Mouse (Mus musculus) neural tube, embryonic 14.5 days (tissue): Measurements from ENCODE around the gene Mzf1. TPM values are rescaled to one million over a fixed set of nuclear protein-coding genes. Genes with fewer than 3 reads are reported as not detected.
A peak's percentile ranks its signal among the peaks of the same experiment; 100 is the strongest.
"Not testable (repeated sequence)": the region's sequence is repeated elsewhere in the genome, so short reads cannot be mapped to it uniquely, and the experiment has no call there.

Source experiments
- ATAC-seq: fragments of 200-750 bp; cut with Nextera tagmentation; 2 replicates; pipeline ENCODE4 v1.8.0; 2017; ENCODE audit warnings: low read depth, mild to moderate bottlenecking, moderate TSS enrichment, moderate library complexity
- H3K27ac ChIP-seq: fragments of 300-500 bp; sonication (generic); 2 replicates; pipeline ENCODE4 v1.5.1; 2014; ENCODE audit warnings: low read depth, mild to moderate bottlenecking, control low read depth, low read length, moderate library complexity, mixed read lengths
- H3K27me3 ChIP-seq: fragments of 300-500 bp; sonication (generic); 2 replicates; pipeline ENCODE4 v1.6.1; 2014; ENCODE audit warnings: low read length; ENCODE audit not compliant: control insufficient read depth, insufficient read depth
- H3K36me3 ChIP-seq: fragments of 300-500 bp; sonication (generic); 2 replicates; pipeline ENCODE4 v1.6.1; 2014; ENCODE audit warnings: low read length, mixed read lengths; ENCODE audit not compliant: control insufficient read depth, insufficient read depth
- H3K4me1 ChIP-seq: fragments of 300-500 bp; sonication (generic); 2 replicates; pipeline ENCODE4 v1.6.1; 2014; ENCODE audit warnings: low read length; ENCODE audit not compliant: control insufficient read depth, insufficient read depth
- H3K4me2 ChIP-seq: fragments of 300-500 bp; sonication (generic); 2 replicates; pipeline ENCODE4 v1.6.1; 2014; ENCODE audit warnings: mild to moderate bottlenecking, low read depth, low read length, control low read depth
- H3K4me3 ChIP-seq: fragments of 300-500 bp; sonication (generic); 2 replicates; pipeline ENCODE4 v1.5.1; 2014; ENCODE audit warnings: low read depth, low read length, control low read depth, mixed read lengths
- H3K9ac ChIP-seq: fragments of 300-500 bp; sonication (generic); replicated peaks from 2 replicates; pipeline ENCODE4 v1.6.1; 2014; ENCODE audit warnings: low read depth, mild to moderate bottlenecking, control low read depth, low read length, mixed read lengths
- H3K9me3 ChIP-seq: fragments of 300-500 bp; sonication (generic); 2 replicates; pipeline ENCODE4 v1.6.1; 2016; ENCODE audit warnings: low read length; ENCODE audit not compliant: control insufficient read depth
- WGBS: fragments of 180-500 bp; shearing (Covaris S2); extraction: QIAGEN DNeasy Blood & Tissue Kit; methylation state at CpG from one replicate; pipeline ENCODE4 v1.1.7; 2014; 5-methylcytosine and 5-hydroxymethylcytosine counted together
- polyA plus RNA-seq: library from polyadenylated mRNA; unstranded; fragments of >200 nt; fragmentation: Nextera tagmentation; extraction: Ambion mirVana; gene quantifications from 2 replicates; pipeline ENCODE4 v1.2.1, GENCODE M21; 2014

Gene Mzf1
- 8.4 and 9.0 TPM in 2 replicates for polyA plus RNA-seq

DNA sequence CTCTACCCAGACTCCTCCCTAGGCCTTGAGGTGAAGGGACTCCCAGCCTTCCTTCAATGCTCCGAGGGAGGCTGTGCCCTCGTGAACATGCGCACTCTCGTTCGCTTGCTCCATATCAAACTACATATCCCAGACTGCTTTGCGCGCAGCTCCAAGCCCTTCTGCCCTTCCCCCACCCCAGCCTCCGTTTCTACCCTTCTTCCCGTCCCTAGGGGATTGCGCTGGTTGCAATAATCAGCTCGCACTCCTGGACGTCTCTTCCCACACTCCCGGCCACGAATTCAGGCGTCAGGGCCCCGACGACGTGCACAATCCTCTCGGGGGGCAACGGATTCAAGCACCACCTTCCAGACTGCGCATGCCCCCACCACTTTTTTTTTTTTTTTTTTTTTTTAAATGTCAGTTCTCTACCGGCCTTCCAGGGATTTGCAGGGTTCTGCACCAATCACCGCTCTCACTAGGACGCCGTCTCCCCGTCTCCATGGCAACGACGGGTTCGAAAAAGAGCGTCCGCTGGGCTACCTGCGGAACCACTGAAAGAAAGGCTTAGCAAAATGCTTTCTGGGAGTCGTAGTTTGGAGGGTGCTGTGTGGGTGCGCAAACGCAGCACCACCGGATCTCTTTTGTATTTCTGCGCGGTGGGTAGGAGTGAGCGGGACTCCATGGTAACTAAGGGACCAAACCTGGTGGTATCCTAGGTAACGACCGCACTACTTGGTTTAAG lies at the start of gene Mzf1:
Gene Mzf1 (minus strand): TSS at position 478 of the 724 bp plus-strand sequence.
- Histone ChIP-seq H3K9ac (peak within 1 kb of the TSS; percentile 62), H3K27me3 (no peaks in the 10 kb centered on the region), H3K9me3 (no peaks in the 10 kb centered on the region), H3K27ac (peak within 1 kb of the TSS; percentile 92), H3K4me2 (peak within 1 kb of the TSS; percentile 44), H3K4me1 (no peaks in the 10 kb centered on the region), H3K36me3 (no peaks in the 10 kb centered on the region), H3K4me3 (peak within 1 kb of the TSS; percentile 42)
- under 1% methylated on average over 41 of the region's 41 CpGs for WGBS
- ATAC-seq = peak; percentile 96

DNA sequence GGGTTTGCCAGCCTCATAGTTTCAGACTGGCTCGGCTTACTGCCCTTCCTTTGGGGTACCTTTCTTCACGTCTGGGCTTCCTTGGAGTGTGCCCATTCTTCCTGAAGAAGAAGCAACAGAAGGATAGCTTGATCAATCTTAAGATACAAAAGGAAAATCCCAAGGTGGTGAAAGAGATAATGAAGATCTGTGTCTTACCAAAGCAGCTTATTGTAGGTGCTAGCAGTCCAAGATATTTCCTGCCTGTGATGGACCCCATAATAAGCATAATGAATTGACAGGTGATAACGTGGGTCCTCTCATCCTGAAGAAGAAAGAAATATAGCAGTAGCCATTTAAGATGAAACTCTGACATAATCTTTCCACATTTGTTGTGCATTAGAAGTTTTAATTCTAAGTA lies 40.5 kb upstream of the Mzf1 start, which contains the start of gene Vmn1r85:
Gene Vmn1r85 (minus strand): TSS at position 101 of the 400 bp plus-strand sequence.
- no peaks in the 10 kb centered on the region for H3K36me3 ChIP-seq
- H3K4me3 ChIP-seq = no peak within 1 kb of the TSS
- no peak within 1 kb of the TSS for H3K27ac ChIP-seq
- ATAC-seq = no peak
- no peak within 1 kb of the TSS for H3K4me2 ChIP-seq
- H3K27me3 ChIP-seq = no peaks in the 10 kb centered on the region
- H3K9me3 ChIP-seq = no peaks in the 10 kb centered on the region
- no peaks in the 10 kb centered on the region for H3K4me1 ChIP-seq
- H3K9ac ChIP-seq = no peak within 1 kb of the TSS
- WGBS = 75% methylated on average over 3 of the region's 3 CpGs

DNA sequence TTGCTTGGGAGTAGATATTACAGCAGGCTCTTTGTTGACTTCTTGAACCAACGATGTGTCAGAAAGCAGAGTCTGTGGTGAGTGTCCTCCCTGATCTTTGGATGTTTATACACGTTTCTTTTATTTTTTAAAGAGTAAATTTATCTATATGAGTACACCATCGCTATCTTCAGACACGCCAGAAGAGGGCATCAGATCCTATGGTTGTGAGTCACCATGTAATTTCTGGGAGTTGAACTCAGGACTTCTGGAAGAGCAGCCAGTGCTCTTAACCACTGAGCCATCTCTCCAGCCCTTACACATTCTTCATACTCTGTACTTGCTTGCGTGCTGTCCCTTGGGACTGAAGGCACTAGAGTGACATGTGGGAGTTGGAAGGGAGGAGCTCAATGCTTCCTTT lies 17.7 kb upstream of the Mzf1 start:
- no peaks in the 10 kb centered on the region for H3K27me3 ChIP-seq
- no peak overlapping the region for H3K9ac ChIP-seq
- ATAC-seq = no peak
- no peaks in the 10 kb centered on the region for H3K36me3 ChIP-seq
- H3K4me3 ChIP-seq = no peak overlapping the region
- no peak overlapping the region for H3K4me2 ChIP-seq
- H3K9me3 ChIP-seq = no peaks in the 10 kb centered on the region
- 62% methylated on average over 5 of the region's 5 CpGs for WGBS
- H3K27ac ChIP-seq = no peak overlapping the region
- H3K4me1 ChIP-seq = no peaks in the 10 kb centered on the region

DNA sequence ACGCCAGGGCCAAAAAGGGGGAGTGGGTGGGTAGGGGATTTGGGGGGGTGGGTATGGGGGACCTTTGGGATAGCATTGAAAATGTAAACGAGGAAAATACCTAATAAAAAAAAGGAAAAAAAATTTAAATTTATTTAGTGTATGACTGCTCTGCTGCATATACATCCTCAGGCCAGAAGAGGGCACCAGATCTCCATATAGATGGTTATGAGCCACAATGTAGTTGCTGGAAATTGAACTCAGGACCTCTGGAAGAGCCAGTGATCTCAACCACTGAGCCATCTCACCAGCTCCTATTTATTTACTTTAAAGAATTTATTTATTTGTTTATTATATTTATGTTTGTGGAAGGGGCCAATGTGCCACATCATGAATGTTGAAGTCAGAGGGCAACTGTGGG lies 8.8 kb upstream of the Mzf1 start:
- not testable (repeated sequence) for H3K36me3 ChIP-seq, H3K27me3 ChIP-seq, H3K9me3 ChIP-seq, H3K4me2 ChIP-seq, H3K27ac ChIP-seq, H3K9ac ChIP-seq, H3K4me1 ChIP-seq, ATAC-seq, H3K4me3 ChIP-seq
- 48% methylated on average over 2 of the region's 2 CpGs for WGBS

DNA sequence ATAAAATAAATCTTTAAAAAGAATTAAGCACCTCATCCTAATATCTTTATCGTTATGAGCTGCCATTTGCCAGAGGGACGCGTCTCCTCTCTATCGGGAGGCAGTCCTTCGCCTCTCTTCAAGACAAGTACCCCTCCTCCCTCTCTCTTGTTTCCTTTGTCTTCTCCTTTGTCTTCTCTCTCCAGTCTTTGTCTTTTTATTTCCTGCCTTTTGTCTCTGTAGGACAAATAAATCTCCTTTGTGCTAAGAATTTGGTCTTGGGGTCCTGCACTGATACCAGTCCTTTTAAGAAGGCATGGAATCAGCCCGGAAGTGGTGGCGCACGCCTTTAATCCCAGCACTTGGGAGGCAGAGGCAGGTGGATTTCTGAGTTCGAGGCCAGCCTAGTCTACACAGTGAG lies 5.0 kb upstream of the Mzf1 start:
- H3K9me3 ChIP-seq = no peaks in the 10 kb centered on the region
- H3K4me1 ChIP-seq = no peaks in the 10 kb centered on the region
- H3K27me3 ChIP-seq = no peaks in the 10 kb centered on the region
- H3K9ac ChIP-seq = no peak overlapping the region
- no peak overlapping the region for H3K27ac ChIP-seq
- ATAC-seq = no peak
- no peaks in the 10 kb centered on the region for H3K36me3 ChIP-seq
- no peak overlapping the region for H3K4me3 ChIP-seq
- 81% methylated on average over 9 of the region's 9 CpGs for WGBS
- H3K4me2 ChIP-seq = no peak overlapping the region

DNA sequence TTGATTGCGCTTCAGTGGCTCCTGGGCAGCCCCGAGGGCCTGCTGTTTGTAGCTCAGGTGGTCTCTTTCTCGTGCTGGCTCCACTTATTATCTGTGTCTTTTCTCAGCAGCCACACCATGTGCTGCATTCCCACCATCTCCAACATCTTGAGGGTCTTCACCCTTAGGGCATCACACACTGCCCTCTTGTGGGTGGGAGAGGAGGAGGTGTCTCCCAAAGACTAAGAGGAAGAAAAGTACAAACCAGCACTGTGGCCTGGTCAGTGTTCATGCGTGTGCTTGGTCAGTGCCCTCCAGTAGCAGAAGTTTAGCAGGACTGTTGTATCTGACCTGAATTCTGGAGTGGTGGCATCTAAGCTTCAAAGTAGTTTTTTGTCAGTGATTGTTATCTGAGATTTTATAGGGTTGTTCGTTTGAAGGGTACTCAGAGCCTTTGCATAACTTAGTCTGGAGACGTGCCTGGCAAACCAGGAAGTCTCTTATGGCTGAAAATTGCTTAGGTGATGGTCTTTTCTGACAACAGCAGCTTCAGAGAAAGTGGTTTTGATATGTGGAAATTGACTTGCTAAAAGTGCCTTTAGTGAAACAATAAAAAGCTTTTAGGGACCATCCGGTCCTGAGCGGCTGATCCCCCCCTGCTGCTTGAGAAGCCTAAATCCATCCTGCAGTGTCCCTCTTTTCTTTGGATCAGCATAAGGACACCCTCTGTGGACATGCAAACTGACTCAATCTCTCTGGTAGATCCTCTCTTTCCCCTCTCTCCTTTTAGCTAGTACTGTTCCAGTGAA lies 2.5 kb upstream of the Mzf1 start:
- ATAC-seq = no peak
- WGBS = 64% methylated on average over 8 of the region's 8 CpGs
- H3K4me1 ChIP-seq = no peaks in the 10 kb centered on the region

DNA sequence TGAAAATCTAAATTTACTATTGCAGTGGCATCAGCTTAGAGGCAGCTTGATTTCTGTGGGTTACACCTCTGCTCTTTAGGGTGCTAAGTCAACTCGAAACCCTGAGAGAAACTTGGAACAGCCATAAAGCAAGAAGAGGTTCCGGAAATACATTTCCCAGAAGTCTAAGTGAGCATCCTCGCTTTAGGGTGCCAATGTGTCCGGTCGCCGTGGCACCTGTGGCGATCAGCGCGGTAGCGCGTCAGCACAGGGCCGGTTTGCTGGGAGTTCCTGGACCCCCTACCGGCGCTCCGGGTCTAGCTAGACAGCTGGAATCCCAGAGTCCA lies 640 bp downstream of the Mzf1 start:
- no peaks in the 10 kb centered on the region for H3K36me3 ChIP-seq
- peak overlapping the region; percentile 62; the same call in 1 of the 2 replicates for H3K9ac ChIP-seq
- H3K4me1 ChIP-seq = no peaks in the 10 kb centered on the region
- H3K4me2 ChIP-seq = peak overlapping the region; percentile 44
- H3K27me3 ChIP-seq = no peaks in the 10 kb centered on the region
- peak overlapping the region; percentile 92 for H3K27ac ChIP-seq
- peak overlapping the region; percentile 42 for H3K4me3 ChIP-seq
- no peaks in the 10 kb centered on the region for H3K9me3 ChIP-seq
- under 1% methylated on average over 15 of the region's 15 CpGs for WGBS
- no peak for ATAC-seq

More for the DNA sequence above, 2.5 kb upstream of the Mzf1 start:
- Histone ChIP-seq H3K27me3 (no peaks in the 10 kb centered on the region), H3K27ac (no peak overlapping the region), H3K9ac (no peak overlapping the region), H3K4me2 (no peak overlapping the region), H3K9me3 (no peaks in the 10 kb centered on the region), H3K4me3 (no peak overlapping the region), H3K36me3 (no peaks in the 10 kb centered on the region)

DNA sequence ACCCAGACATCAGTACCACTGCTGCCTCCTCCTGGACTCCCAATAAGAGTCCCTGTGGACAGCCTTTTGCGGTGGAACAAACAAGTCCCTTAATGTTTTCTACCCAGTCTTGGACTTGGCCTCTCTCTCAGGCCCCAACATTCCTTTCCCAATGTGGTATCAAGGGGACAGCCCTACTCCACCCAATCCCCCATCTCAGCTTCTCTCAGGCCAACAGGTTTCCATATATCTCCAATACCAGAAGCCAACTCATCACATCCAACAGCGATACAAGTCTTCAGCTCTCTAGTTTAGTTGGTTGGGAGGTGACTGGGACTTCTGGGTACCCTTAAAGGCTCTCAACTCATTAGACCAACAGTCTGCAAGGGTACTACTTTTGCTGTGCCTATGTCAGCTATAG lies 1.1 kb downstream of the Mzf1 start:
- Histone ChIP-seq H3K9ac (peak overlapping the region; percentile 62; the same call in 1 of the 2 replicates), H3K27ac (no peak overlapping the region), H3K4me3 (peak overlapping the region; percentile 42), H3K4me2 (peak overlapping the region; percentile 44), H3K36me3 (no peaks in the 10 kb centered on the region), H3K9me3 (no peaks in the 10 kb centered on the region), H3K4me1 (no peaks in the 10 kb centered on the region), H3K27me3 (no peaks in the 10 kb centered on the region)
- 84% methylated on average over 2 of the region's 2 CpGs for WGBS
- ATAC-seq = no peak

DNA sequence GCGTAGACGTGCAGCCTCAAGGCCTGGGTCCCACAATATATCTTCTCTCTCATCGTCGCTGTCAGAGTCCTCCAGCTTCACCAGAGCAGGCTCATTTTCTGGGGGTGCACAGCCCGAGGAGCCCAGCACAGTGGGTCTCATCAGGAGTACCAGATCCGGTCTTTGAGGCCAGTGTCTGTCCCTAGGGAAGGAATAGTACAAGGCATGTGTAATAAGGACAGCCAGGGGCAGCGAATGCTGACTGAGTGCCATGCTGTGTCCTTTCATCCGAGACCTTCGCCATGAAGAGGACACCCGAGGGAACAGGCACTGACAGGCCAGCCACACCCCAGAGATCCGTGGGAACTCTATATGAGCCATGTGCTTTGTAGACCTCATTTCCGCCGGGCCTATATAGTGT lies 1.6 kb downstream of the Mzf1 start:
- no peaks in the 10 kb centered on the region for H3K4me1 ChIP-seq
- H3K27ac ChIP-seq = no peak overlapping the region
- H3K36me3 ChIP-seq = no peaks in the 10 kb centered on the region
- H3K4me2 ChIP-seq = no peak overlapping the region
- H3K9ac ChIP-seq = no peak overlapping the region
- no peaks in the 10 kb centered on the region for H3K27me3 ChIP-seq
- 92% methylated on average over 13 of the region's 13 CpGs for WGBS
- no peak overlapping the region for H3K4me3 ChIP-seq
- ATAC-seq = no peak
- no peaks in the 10 kb centered on the region for H3K9me3 ChIP-seq
